Mouse (Mus musculus): ENCODE measurements around the gene Pkd1l1. TPM values are rescaled to one million over a fixed set of nuclear protein-coding genes. Genes with fewer than 3 reads are reported as not detected.

Pkd1l1 gene
- polyA plus RNA-seq, 1 experiment from 2014 or later, result 0.31 TPM

DNA sequence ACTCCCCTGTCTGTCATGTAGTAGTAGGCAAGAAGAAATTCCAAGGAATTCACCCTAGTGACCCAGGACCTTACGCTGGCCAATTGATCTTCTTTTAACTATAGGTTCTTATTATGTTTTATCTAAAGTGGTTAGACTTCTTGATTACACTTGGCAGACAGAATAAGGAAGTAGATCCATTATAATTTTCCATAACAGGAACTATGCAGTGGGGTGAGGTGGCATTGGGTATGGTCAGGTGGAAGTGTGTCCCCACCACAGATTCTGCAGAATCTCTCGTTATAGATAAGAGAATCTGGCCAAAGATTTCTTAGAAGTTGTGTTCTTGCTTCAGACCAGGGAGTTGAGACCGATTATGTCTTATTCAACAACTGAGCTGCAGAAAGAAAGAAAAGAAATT is 185.5 kb downstream of the Pkd1l1 start:
- no peak overlapping the region for H3K9ac ChIP-seq
- no peaks in the 10 kb centered on the region for H3K36me3 ChIP-seq (replicated peaks; ENCODE audit: control insufficient read depth, insufficient read depth)
- no peak for ATAC-seq (ENCODE audit: low FRiP score)
- no peak overlapping the region for H3K4me2 ChIP-seq (replicated peaks)
- H3K4me3 ChIP-seq (replicated peaks; ENCODE audit: low read length), result no peak overlapping the region
- no peaks in the 10 kb centered on the region for H3K27me3 ChIP-seq (ENCODE audit: control insufficient read depth, insufficient read depth, low read length)
- no peaks in the 10 kb centered on the region for H3K9me3 ChIP-seq (ENCODE audit: control insufficient read depth, low read length)
- no peak for DNase-seq (ENCODE audit: low spot score)
- WGBS, result 94% methylated on average over 3 of the region's 3 CpGs
- H3K27ac ChIP-seq, result no peak overlapping the region
- H3K4me1 ChIP-seq (replicated peaks; ENCODE audit: control insufficient read depth, insufficient read depth, low read length), result no peaks in the 10 kb centered on the region

DNA sequence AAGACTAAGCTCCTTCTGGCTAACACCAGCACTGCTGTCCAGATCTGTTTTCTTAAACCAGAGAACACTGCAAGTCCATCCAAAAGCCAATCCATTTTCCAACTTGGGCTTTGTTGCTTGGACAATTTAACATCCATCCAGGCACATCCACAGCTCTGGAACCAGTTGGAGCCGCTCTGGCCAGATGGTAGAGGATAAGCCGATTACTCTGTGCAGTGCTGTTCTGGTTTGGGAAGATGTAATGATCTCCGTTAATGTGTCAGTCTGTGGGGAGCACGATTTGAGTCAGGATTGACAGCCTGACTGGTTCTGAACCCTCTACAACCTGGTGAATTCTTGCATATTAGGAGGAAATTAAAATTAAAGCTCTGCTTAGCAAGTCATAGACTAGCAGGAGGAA is 188.7 kb downstream of the Pkd1l1 start:
- 0 out of 2 replicates have a peak, but pooled peaks cover 3% of the 10 kb centered on the region for H3K4me1 ChIP-seq (replicated peaks; ENCODE audit: control insufficient read depth, insufficient read depth, low read length)
- 0 out of 2 replicates have a peak, but pooled peaks have one; percentile 36 for ATAC-seq (ENCODE audit: low FRiP score)
- no peak for DNase-seq (ENCODE audit: low spot score)
- no peak overlapping the region for H3K9ac ChIP-seq
- H3K4me3 ChIP-seq (replicated peaks; ENCODE audit: low read length), result no peak overlapping the region
- 79% methylated on average over 4 of the region's 4 CpGs for WGBS
- no peaks in the 10 kb centered on the region for H3K36me3 ChIP-seq (replicated peaks; ENCODE audit: control insufficient read depth, insufficient read depth)
- no peak overlapping the region for H3K4me2 ChIP-seq (replicated peaks)
- no peaks in the 10 kb centered on the region for H3K9me3 ChIP-seq (ENCODE audit: control insufficient read depth, low read length)
- H3K27me3 ChIP-seq (ENCODE audit: control insufficient read depth, insufficient read depth, low read length), result no peaks in the 10 kb centered on the region
- no peak overlapping the region for H3K27ac ChIP-seq

DNA sequence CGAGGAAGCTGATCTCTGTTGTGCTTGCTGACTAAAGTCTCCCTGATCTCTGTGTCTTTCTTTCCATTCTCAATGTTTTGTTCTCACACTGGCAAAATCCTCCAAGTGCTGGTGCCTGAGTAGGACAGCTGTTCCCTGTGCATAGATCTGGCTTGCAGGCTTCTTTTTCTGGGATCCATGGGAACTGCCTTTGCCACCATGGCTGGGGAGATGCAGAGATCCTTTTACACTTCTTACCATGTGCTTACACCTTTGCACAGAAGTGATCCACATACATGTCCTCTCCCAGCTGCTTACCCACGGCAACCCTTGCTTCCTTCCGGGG is 191.0 kb downstream of the Pkd1l1 start:
- H3K27ac ChIP-seq, result no peak overlapping the region
- H3K9me3 ChIP-seq (ENCODE audit: control insufficient read depth, low read length), result no peaks in the 10 kb centered on the region
- ATAC-seq (ENCODE audit: low FRiP score), result no peak
- H3K9ac ChIP-seq, result no peak overlapping the region
- H3K27me3 ChIP-seq (ENCODE audit: control insufficient read depth, insufficient read depth, low read length), result no peaks in the 10 kb centered on the region
- H3K4me2 ChIP-seq (replicated peaks), result no peak overlapping the region
- H3K36me3 ChIP-seq (replicated peaks; ENCODE audit: control insufficient read depth, insufficient read depth), result no peaks in the 10 kb centered on the region
- DNase-seq (ENCODE audit: low spot score), result no peak
- H3K4me1 ChIP-seq (replicated peaks; ENCODE audit: control insufficient read depth, insufficient read depth, low read length), result 0 out of 2 replicates have a peak, but pooled peaks cover 3% of the 10 kb centered on the region
- 88% methylated on average over 3 of the region's 3 CpGs for WGBS
- H3K4me3 ChIP-seq (replicated peaks; ENCODE audit: low read length), result no peak overlapping the region

DNA sequence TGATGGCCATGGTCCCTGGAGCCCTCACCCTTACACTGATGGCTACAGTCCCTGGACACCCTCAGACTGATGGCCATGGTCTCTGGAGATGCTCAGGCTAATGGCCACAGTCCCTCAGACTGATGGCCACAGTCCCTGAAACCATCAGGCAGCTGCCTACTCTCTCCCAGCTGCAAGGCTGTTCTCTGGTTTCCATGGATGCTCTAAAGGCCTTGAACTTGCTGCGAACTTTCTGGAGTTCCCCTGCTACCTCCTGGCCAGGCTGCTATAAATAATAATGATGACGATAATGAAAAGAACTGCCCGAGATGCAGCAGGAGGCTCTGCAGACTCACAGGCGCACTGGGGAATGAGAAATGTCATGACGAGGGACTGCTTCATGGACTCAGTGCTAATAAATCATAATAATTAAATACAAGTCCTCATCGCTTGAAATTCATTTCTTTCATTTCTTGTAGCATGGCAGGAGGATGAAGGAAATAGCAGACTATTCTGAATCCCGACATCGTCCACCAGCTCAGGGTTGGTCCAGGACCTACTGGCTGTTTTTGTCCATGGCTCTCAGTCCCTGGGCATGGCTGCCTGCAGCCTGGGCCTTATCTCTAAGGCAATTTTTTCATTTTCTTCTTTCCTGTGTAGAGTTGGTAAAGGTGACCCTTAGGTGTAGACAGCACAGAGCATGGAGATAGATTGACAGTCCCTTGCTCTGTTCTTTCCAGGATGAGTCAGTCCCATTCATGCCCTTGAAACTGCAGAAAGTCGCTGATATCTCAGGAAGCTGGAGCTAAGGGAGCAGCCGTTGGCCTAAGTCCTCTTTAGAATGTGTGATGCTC is 191.5 kb downstream of the Pkd1l1 start:
- H3K4me3 ChIP-seq (replicated peaks; ENCODE audit: low read length), result no peak overlapping the region
- no peaks in the 10 kb centered on the region for H3K36me3 ChIP-seq (replicated peaks; ENCODE audit: control insufficient read depth, insufficient read depth)
- ATAC-seq (ENCODE audit: low FRiP score) (peak; percentile 52; the same call in 1 of the 2 replicates), DNase-seq (ENCODE audit: low spot score) (no peak)
- H3K9me3 ChIP-seq (ENCODE audit: control insufficient read depth, low read length), result no peaks in the 10 kb centered on the region
- H3K9ac ChIP-seq, result no peak overlapping the region
- no peak overlapping the region for H3K27ac ChIP-seq
- 63% methylated on average over 10 of the region's 10 CpGs for WGBS
- no peaks in the 10 kb centered on the region for H3K27me3 ChIP-seq (ENCODE audit: control insufficient read depth, insufficient read depth, low read length)
- H3K4me2 ChIP-seq (replicated peaks), result no peak overlapping the region
- H3K4me1 ChIP-seq (replicated peaks; ENCODE audit: control insufficient read depth, insufficient read depth, low read length), result 0 out of 2 replicates have a peak, but pooled peaks cover 3% of the 10 kb centered on the region

DNA sequence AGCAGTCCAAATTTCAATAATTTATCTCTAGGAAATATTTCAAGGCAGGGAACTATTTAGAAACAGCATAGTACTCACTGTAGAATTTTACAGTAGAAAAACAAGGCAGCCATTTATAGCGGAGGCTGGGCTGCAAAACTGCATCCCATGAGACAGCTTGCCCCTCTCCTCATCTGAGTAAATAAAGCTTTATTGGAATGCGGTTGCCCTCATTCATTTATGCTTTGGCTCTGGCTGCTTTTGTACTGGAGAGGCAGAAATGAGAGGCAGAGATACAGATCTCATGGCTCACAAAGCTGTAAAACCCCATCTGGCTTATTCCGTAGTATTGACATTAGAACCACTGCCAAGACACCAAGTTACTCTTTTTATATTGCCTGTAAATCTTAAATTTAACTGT is 193.6 kb downstream of the Pkd1l1 start:
- no peaks in the 10 kb centered on the region for H3K36me3 ChIP-seq (replicated peaks; ENCODE audit: control insufficient read depth, insufficient read depth)
- H3K27me3 ChIP-seq (ENCODE audit: control insufficient read depth, insufficient read depth, low read length), result no peaks in the 10 kb centered on the region
- DNase-seq (ENCODE audit: low spot score) (no peak), ATAC-seq (ENCODE audit: low FRiP score) (no peak)
- WGBS, result 55% methylated on average over 3 of the region's 3 CpGs
- H3K27ac ChIP-seq, result no peak overlapping the region
- no peak overlapping the region for H3K4me2 ChIP-seq (replicated peaks)
- no peak overlapping the region for H3K9ac ChIP-seq
- no peaks in the 10 kb centered on the region for H3K9me3 ChIP-seq (ENCODE audit: control insufficient read depth, low read length)
- H3K4me1 ChIP-seq (replicated peaks; ENCODE audit: control insufficient read depth, insufficient read depth, low read length), result 0 out of 2 replicates have a peak, but pooled peaks cover 3% of the 10 kb centered on the region
- H3K4me3 ChIP-seq (replicated peaks; ENCODE audit: low read length), result no peak overlapping the region

Other genes starting within 250 kb of the Pkd1l1 start
- 10.2 and 12.7 TPM in 2 replicates for gene Hus1, start 37.9 kb upstream of the Pkd1l1 start, polyA plus RNA-seq (2014; fragmentation: Nextera tagmentation; extraction: Ambion mirVana)
- 3.0 and 3.1 TPM in 2 replicates for gene Gm11992, start 75.3 kb upstream of the Pkd1l1 start, polyA plus RNA-seq (2014; fragmentation: Nextera tagmentation; extraction: Ambion mirVana)
- 0.23 and 0.33 TPM in 2 replicates for gene Sun3, start 75.7 kb upstream of the Pkd1l1 start, polyA plus RNA-seq (2014; fragmentation: Nextera tagmentation; extraction: Ambion mirVana)
- 5.0 and 5.1 TPM in 2 replicates for gene Upp1, start 144.8 kb upstream of the Pkd1l1 start, polyA plus RNA-seq (2014; fragmentation: Nextera tagmentation; extraction: Ambion mirVana)
- gene Abca13, start 218.7 kb upstream of the Pkd1l1 start, polyA plus RNA-seq (2014; fragmentation: Nextera tagmentation; extraction: Ambion mirVana), result 0.03 and 0.04 TPM in 2 replicates

All from hindbrain, embryonic 14.5 days (tissue).